Mouse (Mus musculus) frontal cortex, postnatal 14 days (tissue): Measurements from ENCODE around the gene Polr2f.

Experiments used
- DNase-seq, 2 experiments: peaks; one replicate each; pipeline ENCODE4 v3.0.0; 2022; ENCODE audit warnings: low spot score in 2 of 2

Polr2f gene

GRCm38 (mm10) chr15:79119491-79119890, 21.3 kb upstream of the Polr2f start:
- DNase-seq: no peak

DNA sequence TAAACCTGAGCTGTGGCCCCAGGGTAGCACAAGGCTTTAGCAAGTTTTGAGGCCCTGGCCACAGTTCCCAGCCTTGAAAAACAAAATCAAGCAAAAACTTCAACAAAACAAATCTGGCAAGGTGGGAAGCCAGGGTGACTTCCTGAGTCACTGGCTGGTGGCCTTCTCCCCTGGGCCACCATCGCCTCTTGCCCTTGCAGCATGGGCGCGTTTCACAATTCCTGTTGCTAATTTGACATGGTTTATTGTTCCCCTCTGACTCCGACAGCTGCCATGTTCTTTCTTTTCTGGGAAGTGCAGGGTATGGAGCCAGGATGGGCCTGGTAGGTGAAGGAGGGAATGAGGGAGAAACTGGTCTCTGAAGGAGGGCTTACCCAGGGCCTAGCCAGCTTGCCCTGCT, 18.7 kb upstream of the Polr2f start:
- DNase-seq: no peak

GRCm38 (mm10) chr15:79122546-79122945, 18.3 kb upstream of the Polr2f start:
- no peak for DNase-seq

GRCm38 (mm10) chr15:79123751-79124150, 17.1 kb upstream of the Polr2f start:
- DNase-seq: no peak

- no peak for DNase-seq
These were observed 16.4 kb upstream of the Polr2f start for GRCm38 (mm10) chr15:79124331-79124875.

DNA sequence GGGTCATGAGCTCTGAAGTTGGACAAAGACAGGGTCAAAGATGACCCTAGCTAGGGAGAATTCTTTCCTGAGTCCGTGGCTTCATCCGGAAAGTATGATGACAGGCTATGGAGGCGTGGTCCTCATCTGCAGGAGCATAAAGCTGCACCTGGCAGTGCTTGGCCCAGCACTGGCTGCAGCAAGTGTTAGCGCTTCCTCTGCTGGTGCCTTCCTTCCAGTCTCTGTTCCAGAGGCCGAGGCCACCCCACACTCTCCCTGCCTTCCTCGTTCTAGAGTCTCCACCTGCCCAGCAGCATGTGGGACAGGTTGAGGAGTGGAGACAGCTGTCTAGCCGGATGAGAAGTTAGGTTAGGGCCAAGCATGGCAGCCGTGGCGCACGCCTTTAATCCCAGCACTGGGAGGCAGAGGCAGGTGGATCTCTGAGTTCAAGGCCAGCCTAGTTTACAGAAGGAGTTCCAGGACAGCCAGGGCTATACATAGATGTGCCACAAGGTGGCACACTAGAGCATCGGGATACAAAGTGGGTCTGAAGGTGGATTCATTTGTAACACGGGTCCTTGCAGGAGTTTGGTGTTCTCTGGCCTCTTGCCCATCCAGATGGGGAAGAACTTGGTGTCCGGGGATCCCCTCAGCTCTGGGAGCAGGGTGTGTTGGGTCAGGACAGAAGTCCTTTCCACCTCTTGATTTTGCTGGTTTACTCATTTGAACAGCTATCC, 14.4 kb upstream of the Polr2f start:
- DNase-seq: no peak

DNA sequence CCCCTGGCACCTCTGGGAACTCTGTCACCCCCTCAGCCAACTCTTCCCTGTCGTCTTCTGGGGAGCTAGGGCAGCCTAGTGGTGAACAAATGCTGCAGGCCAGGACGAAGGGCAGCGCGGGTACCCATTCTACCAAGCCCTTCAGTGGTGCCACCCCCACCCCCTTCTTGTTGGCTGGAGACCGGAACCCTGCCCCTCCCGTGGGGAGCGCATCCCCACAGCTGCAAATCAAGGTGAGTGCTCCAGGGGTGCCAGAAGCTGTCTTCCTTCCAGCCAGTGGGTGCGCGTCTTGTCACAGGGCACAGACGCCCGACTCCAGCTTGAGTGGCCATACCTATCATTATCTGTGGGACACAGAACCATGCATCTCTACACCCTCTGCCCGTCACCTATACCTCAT, 13.7 kb upstream of the Polr2f start:
- DNase-seq: no peak

DNA sequence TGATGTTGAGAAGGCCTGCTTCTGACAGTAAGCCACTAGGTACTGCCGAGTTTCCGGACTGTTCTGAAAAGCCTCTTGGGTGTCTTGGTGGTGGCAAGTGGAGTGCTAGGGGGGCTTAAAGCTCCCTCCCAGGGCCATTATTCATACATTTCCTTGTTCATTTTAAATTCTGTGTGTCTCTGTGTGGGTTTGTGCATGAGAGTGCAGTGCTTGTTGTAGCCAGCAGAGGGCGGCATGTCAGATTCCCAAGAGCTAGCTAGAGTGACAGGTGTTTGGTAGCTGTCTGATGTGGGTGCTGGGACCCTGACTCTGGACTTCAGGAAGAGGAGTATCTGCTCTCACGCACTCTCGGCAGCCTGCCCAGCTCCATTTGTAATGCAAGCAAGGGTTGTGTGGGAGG, 12.6 kb upstream of the Polr2f start:
- DNase-seq: no peak

- no peak for DNase-seq
These were observed 11.5 kb upstream of the Polr2f start for GRCm38 (mm10) chr15:79129311-79129710.

DNA sequence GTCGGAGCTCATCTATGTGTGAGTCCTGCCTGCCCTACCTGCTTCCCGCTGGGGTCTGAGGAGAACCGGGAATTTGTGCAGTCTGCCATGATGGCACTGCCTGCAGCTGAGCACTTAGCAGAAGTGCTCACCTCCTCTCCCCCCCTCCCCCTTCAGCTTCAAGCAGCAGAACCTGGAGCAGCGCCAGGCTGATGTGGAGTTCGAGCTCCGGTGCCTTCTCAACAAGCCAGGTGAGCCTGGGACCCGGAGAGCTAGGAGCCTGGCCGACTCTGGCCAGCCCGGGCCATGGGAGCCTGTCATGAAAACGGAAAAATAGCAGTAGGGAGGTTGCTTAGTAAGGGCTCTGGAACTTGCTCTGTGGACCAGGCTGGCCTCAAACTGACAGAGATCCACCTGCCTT, 10.0 kb upstream of the Polr2f start:
- DNase-seq: no peak

- no peak for DNase-seq
These were observed 9.4 kb upstream of the Polr2f start for GRCm38 (mm10) chr15:79131442-79131841.

GRCm38 (mm10) chr15:79133191-79133661, 7.6 kb upstream of the Polr2f start:
- no peak for DNase-seq

GRCm38 (mm10) chr15:79134496-79135270, 6.1 kb upstream of the Polr2f start:
- no peak for DNase-seq

- no peak for DNase-seq
These were observed 5.5 kb upstream of the Polr2f start for GRCm38 (mm10) chr15:79135332-79135731.

DNA sequence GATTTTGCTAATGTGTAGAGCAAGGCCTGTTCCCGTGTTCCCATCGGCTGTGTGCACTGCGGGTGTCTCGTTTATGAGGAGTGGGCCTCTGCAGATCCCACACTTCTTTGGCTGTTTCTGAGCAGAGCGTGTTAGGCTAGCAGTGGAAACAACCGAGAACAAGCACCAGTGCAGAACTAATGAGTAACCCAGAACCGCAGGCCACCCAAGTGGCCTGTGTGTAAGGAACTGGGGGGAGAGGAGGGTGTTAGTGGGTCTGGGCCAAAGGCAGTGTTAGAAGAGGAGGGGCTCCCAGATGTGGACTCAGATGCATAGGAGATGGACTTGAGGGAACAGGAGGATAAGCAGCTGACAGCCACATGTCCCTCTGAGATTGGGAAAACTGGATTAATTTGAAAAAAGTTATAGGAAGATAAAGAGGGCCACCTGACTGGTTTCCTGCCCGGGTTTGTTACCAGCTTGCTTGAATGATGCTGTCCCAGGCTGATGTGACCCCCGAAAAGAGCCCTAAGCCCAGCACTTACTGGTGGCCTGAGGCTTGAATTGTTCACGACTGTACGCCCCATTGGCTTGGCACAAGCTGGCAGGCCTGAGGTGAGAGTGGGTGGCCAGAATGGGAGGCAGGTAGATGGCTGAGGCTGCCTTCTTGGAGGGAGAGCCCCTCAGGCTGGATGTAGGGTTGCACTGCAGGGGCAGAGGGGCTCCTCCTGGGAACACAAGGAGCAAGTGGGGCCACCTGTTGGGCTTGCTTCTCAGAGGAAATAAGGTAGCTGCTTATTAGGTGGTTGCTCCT, 4.8 kb upstream of the Polr2f start:
- no peak for DNase-seq

- DNase-seq: no peak
These were observed 1.2 kb upstream of the Polr2f start for GRCm38 (mm10) chr15:79139640-79140039.

- no peak for DNase-seq
These were observed 733 bp downstream of the Polr2f start for GRCm38 (mm10) chr15:79141566-79141917.

DNA sequence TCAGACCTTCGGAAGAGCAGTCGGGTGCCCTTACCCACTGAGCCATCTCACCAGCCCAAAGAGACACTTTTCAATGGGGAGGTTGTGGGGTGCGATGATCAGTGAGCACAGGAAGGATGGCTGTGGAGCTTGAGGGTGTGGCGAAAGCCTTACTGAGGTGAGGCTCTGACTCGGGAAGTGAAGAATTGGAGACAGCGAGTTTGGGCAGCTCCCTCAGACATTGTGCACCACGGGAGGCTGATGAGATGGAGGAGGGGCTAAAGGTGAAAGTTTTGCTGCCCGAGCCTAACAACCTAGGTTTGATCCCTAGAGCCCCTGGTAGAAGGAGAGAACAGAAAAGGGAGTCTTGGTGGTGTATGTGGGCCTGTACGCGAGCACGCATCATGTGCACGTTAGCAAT, 2.5 kb downstream of the Polr2f start:
- DNase-seq: no peak

DNA sequence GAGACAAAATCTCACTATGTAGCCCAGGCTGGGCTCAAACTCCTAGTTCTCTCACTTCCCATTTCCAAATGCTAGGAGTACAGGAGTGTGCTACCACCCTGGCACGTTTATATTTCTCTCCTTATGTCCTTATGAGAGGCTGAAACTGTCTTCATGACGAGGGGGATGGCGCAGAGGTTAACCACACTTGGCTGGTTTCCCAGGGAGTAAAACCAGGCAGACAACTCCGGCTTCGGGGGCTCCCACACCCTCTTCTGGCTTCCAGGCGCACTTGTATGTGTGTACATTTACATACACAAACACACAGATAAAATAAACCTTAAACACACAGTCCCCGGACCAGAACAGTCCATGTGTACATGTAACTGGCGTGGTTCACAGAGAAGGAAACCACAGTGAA, 3.2 kb downstream of the Polr2f start:
- DNase-seq: no peak

DNA sequence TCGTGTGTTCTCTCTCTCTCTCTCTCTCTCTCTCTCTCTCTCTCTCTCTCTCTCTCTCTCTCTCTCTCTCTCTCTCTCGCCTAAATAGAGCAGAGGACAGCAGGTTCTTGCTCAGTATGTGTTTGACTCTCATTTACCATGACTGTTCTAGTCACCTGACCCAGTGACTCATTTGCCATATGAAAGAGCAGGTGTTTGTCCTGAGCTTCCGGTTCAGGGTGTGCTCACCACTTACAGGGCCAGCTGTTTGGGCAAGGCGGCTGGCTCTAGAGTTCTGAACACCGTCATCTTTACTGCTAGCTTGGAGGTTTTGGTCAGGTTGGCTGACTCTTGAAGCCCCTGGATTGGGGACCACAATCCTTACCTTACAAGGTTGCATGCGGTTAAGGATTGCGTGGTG, 4.7 kb downstream of the Polr2f start:
- no peak for DNase-seq

GRCm38 (mm10) chr15:79148533-79148932, 7.7 kb downstream of the Polr2f start:
- DNase-seq: peak in 1 of 2 experiments; percentile 71

- no peak for DNase-seq
These were observed 11.1 kb downstream of the Polr2f start for GRCm38 (mm10) chr15:79151881-79152280.
